Mouse (Mus musculus) heart, embryonic 16.5 days (tissue): ENCODE measurements around the gene Ano6. TPM values are rescaled to one million over a fixed set of nuclear protein-coding genes. Genes with fewer than 3 reads are reported as not detected.

ENCODE experiments used
- ATAC-seq: fragments of 200-750 bp; cut with Nextera tagmentation; replicated peaks from 2 replicates; pipeline ENCODE4 v1.8.0; 2017; ENCODE audit warnings: moderate number of reproducible peaks; ENCODE audit not compliant: insufficient read depth, low FRiP score; ENCODE audit errors: extremely low read depth
- H3K27ac ChIP-seq: fragments of 300-500 bp; sonication (generic); 2 replicates; pipeline ENCODE4 v1.5.1; 2014; ENCODE audit warnings: mild to moderate bottlenecking, low read length, control low read depth, moderate library complexity
- H3K27me3 ChIP-seq: fragments of 300-500 bp; sonication (generic); 2 replicates; pipeline ENCODE4 v1.6.1; 2014; ENCODE audit warnings: low read length, mixed read lengths; ENCODE audit not compliant: control insufficient read depth, insufficient read depth
- H3K36me3 ChIP-seq: fragments of 300-500 bp; sonication (generic); 2 replicates; pipeline ENCODE4 v1.6.1; 2014; ENCODE audit not compliant: control insufficient read depth, insufficient read depth
- H3K4me1 ChIP-seq: fragments of 300-500 bp; sonication (generic); 2 replicates; pipeline ENCODE4 v1.6.1; 2014; ENCODE audit warnings: low read length, mixed read lengths; ENCODE audit not compliant: control insufficient read depth, insufficient read depth
- H3K4me2 ChIP-seq: fragments of 300-500 bp; sonication (generic); 2 replicates; pipeline ENCODE4 v1.6.1; 2014; ENCODE audit warnings: low read depth, mild to moderate bottlenecking, control low read depth, low read length
- H3K4me3 ChIP-seq: fragments of 300-500 bp; sonication (generic); 2 replicates; pipeline ENCODE4 v1.5.1; 2014; ENCODE audit warnings: mild to moderate bottlenecking, control low read depth, low read length
- H3K9ac ChIP-seq: fragments of 300-500 bp; sonication (generic); 2 replicates; pipeline ENCODE4 v1.6.1; 2014; ENCODE audit warnings: low read length, control low read depth
- H3K9me3 ChIP-seq: fragments of 300-500 bp; sonication (generic); replicated peaks from 2 replicates; pipeline ENCODE4 v1.6.1; 2016; ENCODE audit warnings: low read length; ENCODE audit not compliant: control insufficient read depth
- WGBS: fragments of 180-500 bp; shearing (Covaris S2); extraction: QIAGEN DNeasy Blood & Tissue Kit; methylation state at CpG from one replicate; pipeline ENCODE4 v1.1.7; 2014; 5-methylcytosine and 5-hydroxymethylcytosine counted together
- polyA plus RNA-seq: library from polyadenylated mRNA; unstranded; fragments of >200 nt; fragmentation: Nextera tagmentation; extraction: Ambion mirVana; gene quantifications from 2 replicates; pipeline ENCODE4 v1.2.1, GENCODE M21; 2015

Gene Ano6
- polyA plus RNA-seq, 1 experiment from 2014 or later = 34.4 TPM

GRCm38 (mm10) chr15:95798266-95798665 is 7.6 kb downstream of the Ano6 start:
- no peaks in the 10 kb centered on the region for H3K27me3 ChIP-seq
- H3K4me3 ChIP-seq = no peak overlapping the region
- no peak overlapping the region for H3K27ac ChIP-seq
- WGBS = 93% methylated on average over 7 of the region's 7 CpGs
- H3K9ac ChIP-seq = no peak overlapping the region
- H3K36me3 ChIP-seq = no peaks in the 10 kb centered on the region
- peaks cover 55% of the 10 kb centered on the region for H3K4me1 ChIP-seq
- no peaks in the 10 kb centered on the region for H3K9me3 ChIP-seq
- ATAC-seq = no peak
- H3K4me2 ChIP-seq = no peak overlapping the region

- Histone ChIP-seq H3K4me3 (no peak overlapping the region), H3K4me2 (no peak overlapping the region), H3K27me3 (no peaks in the 10 kb centered on the region), H3K4me1 (peaks cover 54% of the 10 kb centered on the region), H3K36me3 (no peaks in the 10 kb centered on the region), H3K9me3 (no peaks in the 10 kb centered on the region), H3K9ac (no peak overlapping the region), H3K27ac (no peak overlapping the region)
- no peak for ATAC-seq
- 92% methylated on average over 5 of the region's 5 CpGs for WGBS
These were observed 9.0 kb downstream of the Ano6 start for GRCm38 (mm10) chr15:95799632-95800031.

DNA sequence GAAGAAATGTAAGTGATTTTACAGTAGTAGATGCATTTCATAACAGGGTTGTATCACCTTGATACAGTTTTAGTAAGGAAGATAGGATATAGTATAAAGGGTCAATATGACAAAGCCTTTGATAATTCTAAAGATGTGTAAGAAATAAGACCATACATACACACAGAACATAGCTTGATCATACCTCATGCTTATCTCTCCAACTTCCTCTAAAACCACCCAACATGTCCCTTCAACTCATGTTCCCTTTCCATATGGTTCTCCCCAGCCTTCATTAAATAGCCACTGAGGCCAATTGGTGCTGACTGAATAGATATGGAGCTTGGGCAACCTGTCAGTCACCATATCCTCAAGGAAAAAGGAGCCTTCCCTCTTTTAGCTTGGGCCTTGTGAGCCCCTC is 9.4 kb downstream of the Ano6 start:
- Histone ChIP-seq H3K36me3 (no peaks in the 10 kb centered on the region), H3K4me1 (peaks cover 54% of the 10 kb centered on the region), H3K4me3 (no peak overlapping the region), H3K27me3 (no peaks in the 10 kb centered on the region), H3K9ac (no peak overlapping the region), H3K9me3 (no peaks in the 10 kb centered on the region), H3K27ac (no peak overlapping the region), H3K4me2 (no peak overlapping the region)
- ATAC-seq = no peak

DNA sequence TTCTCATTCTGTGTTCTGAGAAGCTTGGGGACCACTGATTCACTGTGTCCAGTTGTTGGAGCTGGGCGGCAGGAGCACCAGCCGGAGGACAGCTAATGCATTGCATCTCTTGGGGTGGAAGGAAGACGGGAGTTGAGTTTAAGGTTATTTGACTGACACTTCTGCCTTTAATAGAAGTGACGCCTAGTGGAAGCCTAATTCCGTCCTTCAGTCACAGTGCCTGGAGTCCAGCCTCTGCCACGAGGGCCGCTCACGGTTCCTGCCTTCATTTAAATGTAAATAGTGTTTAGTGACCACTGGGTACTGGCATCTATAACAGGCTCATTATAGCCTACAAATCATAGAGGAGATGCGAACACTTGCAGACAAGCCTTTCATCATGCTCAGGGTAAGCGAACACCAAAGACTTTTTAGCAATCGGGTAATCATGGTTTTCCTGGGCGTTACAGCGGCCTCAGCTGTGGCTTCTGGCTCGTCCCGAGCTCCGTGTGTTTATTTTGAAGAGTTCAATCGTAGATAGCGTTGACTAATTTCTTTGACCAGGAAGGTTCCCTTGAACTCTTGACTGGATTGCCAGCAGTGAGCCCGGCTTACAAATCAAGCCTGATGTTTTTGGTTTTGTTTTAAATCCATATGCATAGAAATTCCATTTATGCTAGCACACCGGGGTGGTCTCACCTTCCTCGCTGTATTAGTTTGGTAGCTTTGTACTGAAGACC is 10.8 kb downstream of the Ano6 start:
- no peaks in the 10 kb centered on the region for H3K9me3 ChIP-seq
- no peak overlapping the region for H3K4me2 ChIP-seq
- no peak overlapping the region; the same call in 1 of the 2 replicates for H3K27ac ChIP-seq
- no peaks in the 10 kb centered on the region for H3K27me3 ChIP-seq
- H3K9ac ChIP-seq = no peak overlapping the region
- H3K4me3 ChIP-seq = no peak overlapping the region
- peaks cover 48% of the 10 kb centered on the region for H3K4me1 ChIP-seq
- no peaks in the 10 kb centered on the region for H3K36me3 ChIP-seq
- no peak for ATAC-seq
- 71% methylated on average over 21 of the region's 21 CpGs for WGBS

DNA sequence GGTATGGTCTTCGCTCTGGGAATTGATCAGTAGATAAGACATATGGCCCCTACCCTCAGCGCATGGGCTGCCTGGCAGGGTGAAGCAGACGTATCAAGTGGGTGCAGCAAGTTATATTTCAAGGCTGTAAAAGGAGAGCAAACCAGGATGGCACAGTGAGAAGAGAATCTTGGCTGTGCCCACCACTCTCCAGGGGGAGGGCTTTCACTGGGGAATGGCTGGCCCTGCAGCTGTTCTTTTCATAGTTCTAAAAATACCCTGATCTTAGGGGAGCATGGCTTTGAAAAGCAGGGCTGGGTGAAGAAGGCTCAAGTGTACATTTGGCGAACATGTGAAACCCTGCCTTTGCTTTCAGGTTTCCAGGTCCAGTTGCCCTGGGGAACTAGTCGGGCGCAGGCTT is 11.5 kb downstream of the Ano6 start:
- Histone ChIP-seq H3K36me3 (no peaks in the 10 kb centered on the region), H3K4me1 (peaks cover 46% of the 10 kb centered on the region), H3K27me3 (no peaks in the 10 kb centered on the region), H3K9ac (no peak overlapping the region), H3K27ac (peak overlapping the region; percentile 68), H3K9me3 (no peaks in the 10 kb centered on the region), H3K4me2 (peak overlapping the region; percentile 27; the same call in 1 of the 2 replicates), H3K4me3 (0 out of 2 replicates have a peak overlapping the region, but pooled peaks have one; percentile 2)
- 61% methylated on average over 6 of the region's 6 CpGs for WGBS
- 0 out of 2 replicates have a peak, but pooled peaks have one; percentile 33 for ATAC-seq

DNA sequence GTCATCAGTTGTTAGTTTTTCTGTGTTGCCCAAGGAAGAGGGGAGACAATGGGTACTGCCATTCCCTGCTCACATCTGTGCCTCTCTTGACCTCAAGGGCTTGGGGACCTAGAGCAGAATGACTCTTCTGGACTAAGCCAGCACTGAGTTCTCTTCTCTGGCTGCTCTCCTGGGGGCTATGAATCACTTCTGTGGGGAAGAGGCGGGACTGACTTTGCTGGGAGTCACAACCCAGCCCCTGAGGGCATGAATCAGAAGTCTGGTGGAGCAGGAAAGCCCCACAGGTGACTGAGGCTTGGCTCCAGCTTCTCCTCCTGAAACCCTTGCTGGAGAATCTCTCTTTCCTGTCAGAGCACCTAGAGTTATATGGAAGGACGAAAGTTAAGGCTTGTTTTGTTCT is 12.1 kb downstream of the Ano6 start:
- WGBS = 64% methylated on average over 2 of the region's 2 CpGs
- H3K4me3 ChIP-seq = no peak overlapping the region
- H3K4me2 ChIP-seq = no peak overlapping the region; the same call in 1 of the 2 replicates
- no peaks in the 10 kb centered on the region for H3K36me3 ChIP-seq
- peaks cover 40% of the 10 kb centered on the region for H3K4me1 ChIP-seq
- H3K27ac ChIP-seq = peak overlapping the region; percentile 68
- no peak for ATAC-seq
- no peaks in the 10 kb centered on the region for H3K27me3 ChIP-seq
- no peaks in the 10 kb centered on the region for H3K9me3 ChIP-seq
- H3K9ac ChIP-seq = no peak overlapping the region

DNA sequence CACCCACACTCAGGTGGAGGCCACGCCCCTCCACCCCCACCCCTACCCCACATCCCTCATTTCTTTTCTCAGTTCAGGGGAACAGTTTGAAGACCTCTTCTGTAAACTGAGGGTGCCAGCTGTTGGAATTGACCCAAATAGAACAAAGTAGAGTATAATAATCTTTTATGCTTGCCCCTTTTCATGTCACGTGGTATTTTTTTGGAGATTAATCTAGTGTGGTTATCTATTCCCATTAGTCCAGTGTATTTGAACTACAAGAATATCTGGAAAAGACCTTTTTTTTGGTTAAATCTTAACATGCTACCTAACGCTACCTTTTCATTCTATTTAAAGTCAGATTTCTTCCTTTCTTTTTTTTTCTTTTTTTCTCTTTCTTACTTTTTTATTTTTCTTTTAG is 12.8 kb downstream of the Ano6 start:
- 85% methylated on average over 3 of the region's 3 CpGs for WGBS
- Histone ChIP-seq H3K27ac (no peak overlapping the region), H3K9ac (no peak overlapping the region), H3K4me2 (no peak overlapping the region), H3K27me3 (no peaks in the 10 kb centered on the region), H3K9me3 (no peaks in the 10 kb centered on the region), H3K36me3 (no peaks in the 10 kb centered on the region), H3K4me3 (no peak overlapping the region), H3K4me1 (peaks cover 35% of the 10 kb centered on the region)
- ATAC-seq = no peak

GRCm38 (mm10) chr15:95804255-95804654 is 13.6 kb downstream of the Ano6 start:
- Histone ChIP-seq H3K27ac (peak overlapping the region; percentile 76), H3K9me3 (no peaks in the 10 kb centered on the region), H3K4me3 (no peak overlapping the region), H3K4me1 (peaks cover 35% of the 10 kb centered on the region), H3K27me3 (no peaks in the 10 kb centered on the region), H3K36me3 (no peaks in the 10 kb centered on the region), H3K4me2 (no peak overlapping the region), H3K9ac (no peak overlapping the region)
- WGBS = 31% methylated on average over 7 of the region's 7 CpGs
- peak; percentile 29; the same call in 1 of the 2 replicates for ATAC-seq

DNA sequence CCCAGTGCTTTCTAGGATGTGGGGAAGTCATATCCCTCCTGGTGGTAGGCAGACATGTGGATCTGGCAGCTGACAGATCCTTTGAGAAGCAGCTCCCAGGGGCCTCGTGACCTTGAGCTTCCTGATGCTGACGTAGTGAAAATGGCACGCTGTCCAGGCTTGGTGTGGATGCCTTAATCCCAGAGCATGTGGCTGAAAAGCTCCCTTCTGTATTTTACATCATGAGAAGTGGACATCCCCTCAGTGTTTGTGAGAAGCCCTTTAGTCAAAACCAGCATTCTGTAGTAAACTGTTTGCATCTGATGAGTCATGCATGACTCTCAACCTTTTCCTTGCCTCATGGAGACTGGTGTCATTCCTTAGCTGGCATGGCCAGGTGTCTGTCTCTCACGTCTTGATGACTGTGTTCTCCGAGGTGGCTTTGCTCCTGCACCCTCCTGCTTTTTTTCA is 14.4 kb downstream of the Ano6 start:
- ATAC-seq = peak; percentile 63
- H3K9ac ChIP-seq = peak overlapping the region; percentile 6; the same call in 1 of the 2 replicates

More for the DNA sequence above, 14.4 kb downstream of the Ano6 start:
- Histone ChIP-seq H3K27me3 (no peaks in the 10 kb centered on the region), H3K36me3 (no peaks in the 10 kb centered on the region), H3K4me1 (peaks cover 35% of the 10 kb centered on the region), H3K9me3 (no peaks in the 10 kb centered on the region), H3K4me2 (peak overlapping the region; percentile 13; the same call in 1 of the 2 replicates), H3K27ac (peak overlapping the region; percentile 76), H3K4me3 (no peak overlapping the region)
- 28% methylated on average over 5 of the region's 5 CpGs for WGBS
